Mouse (Mus musculus) MEL (cell line): ENCODE data around the gene Tex19.2. TPM values are rescaled to one million over a fixed set of nuclear protein-coding genes. Genes with fewer than 3 reads are reported as not detected.

Experiments
- DNase-seq: peaks from one replicate; pipeline ENCODE4 v3.0.0; 2011; ENCODE audit warnings: low read depth, low spot score
- H3K27ac ChIP-seq: 2 replicates; pipeline ENCODE4 v1.5.1; 2012; ENCODE audit warnings: low read depth, mild to moderate bottlenecking, control low read depth, low read length, moderate library complexity; ENCODE audit not compliant: control insufficient read depth
- H3K27me3 ChIP-seq, 2 experiments: fragments of 150-350 bp in 1 of 2; sonication (generic) in 1 of 2; 2 replicates each; pipeline ENCODE4 v1.6.1; 2012; ENCODE audit warnings: low read length in 2 of 2, mild to moderate bottlenecking in 2 of 2, improper control_type of control experiment in 1 of 2, moderate library complexity in 1 of 2; ENCODE audit not compliant: insufficient read depth in 2 of 2, control insufficient read depth in 1 of 2
- H3K36me3 ChIP-seq, 2 experiments: 2 replicates each; pipeline ENCODE4 v1.6.1; 2012 to 2014; ENCODE audit warnings: low read length in 2 of 2, improper control_type of control experiment in 1 of 2, inconsistent platforms in 1 of 2, mild to moderate bottlenecking in 1 of 2; ENCODE audit not compliant: insufficient read depth in 2 of 2, control insufficient read depth in 1 of 2
- H3K4me1 ChIP-seq, 2 experiments: fragments of 150-350 bp in 1 of 2; sonication (generic) in 1 of 2; 2 replicates each; pipeline ENCODE4 v1.6.1; 2012; ENCODE audit warnings: low read length in 2 of 2, improper control_type of control experiment in 1 of 2, mild to moderate bottlenecking in 1 of 2; ENCODE audit not compliant: insufficient read depth in 2 of 2, control insufficient read depth in 1 of 2
- H3K4me3 ChIP-seq, 2 experiments: fragments of 150-350 bp in 1 of 2; sonication (generic) in 1 of 2; 2 replicates each; pipeline ENCODE4 v1.5.1; 2012; ENCODE audit warnings: low read depth in 2 of 2, low read length in 2 of 2, mild to moderate bottlenecking in 2 of 2, moderate library complexity in 2 of 2, control low read depth in 1 of 2, improper control_type of control experiment in 1 of 2; ENCODE audit not compliant: control insufficient read depth in 1 of 2, insufficient read depth in 1 of 2
- H3K79me2 ChIP-seq: 2 replicates; pipeline ENCODE4 v1.6.1; 2012; ENCODE audit warnings: mild to moderate bottlenecking, low read length, moderate library complexity; ENCODE audit not compliant: control insufficient read depth, poor library complexity, insufficient read depth
- H3K9ac ChIP-seq: 2 replicates; pipeline ENCODE4 v1.6.1; 2012; ENCODE audit warnings: low read depth, mild to moderate bottlenecking, control low read depth, low read length, moderate library complexity; ENCODE audit not compliant: control insufficient read depth, poor library complexity, severe bottlenecking
- H3K9me3 ChIP-seq: fragments of 150-350 bp; sonication (generic); replicated peaks from 2 replicates; pipeline ENCODE4 v1.6.1; 2012; ENCODE audit warnings: mild to moderate bottlenecking, low read length, improper control_type of control experiment, moderate library complexity; ENCODE audit not compliant: insufficient read depth
- E2F4 ChIP-seq: IDR thresholded peaks from 2 replicates; pipeline ENCODE4 v1.6.1; 2011; ENCODE audit warnings: low read depth, low read length, improper control_type of control experiment, borderline replicate concordance
- ELF1 ChIP-seq: IDR thresholded peaks from 2 replicates; pipeline ENCODE4 v1.6.1; 2014; ENCODE audit warnings: low read depth, mild to moderate bottlenecking, inconsistent platforms, low read length, improper control_type of control experiment, moderate library complexity
- EP300 ChIP-seq, 2 experiments: IDR thresholded peaks; 2 replicates each; pipeline ENCODE4 v1.6.1; 2011; ENCODE audit warnings: improper control_type of control experiment in 2 of 2, low read length in 2 of 2, low read depth in 1 of 2, mild to moderate bottlenecking in 1 of 2
- ETS1 ChIP-seq: IDR thresholded peaks from 2 replicates; pipeline ENCODE4 v1.6.1; 2012; ENCODE audit warnings: low read depth, mild to moderate bottlenecking, inconsistent platforms, low read length, improper control_type of control experiment, moderate library complexity
- GATA1 ChIP-seq: IDR thresholded peaks from 2 replicates; pipeline ENCODE4 v1.6.1; 2011; ENCODE audit warnings: low read depth, low read length, improper control_type of control experiment
- HCFC1 ChIP-seq: IDR thresholded peaks from 2 replicates; pipeline ENCODE4 v1.6.1; 2012; ENCODE audit warnings: low read depth, mild to moderate bottlenecking, inconsistent platforms, low read length, improper control_type of control experiment, moderate library complexity
- MAFK ChIP-seq: IDR thresholded peaks from 2 replicates; pipeline ENCODE4 v1.6.1; 2011; ENCODE audit warnings: low read depth, mild to moderate bottlenecking, low read length, improper control_type of control experiment, borderline replicate concordance
- MAX ChIP-seq: IDR thresholded peaks from 2 replicates; pipeline ENCODE4 v1.6.1; 2011; ENCODE audit warnings: low read length, improper control_type of control experiment
- MAZ ChIP-seq: IDR thresholded peaks from 2 replicates; pipeline ENCODE4 v1.6.1; 2012; ENCODE audit warnings: low read depth, mild to moderate bottlenecking, inconsistent platforms, low read length, improper control_type of control experiment
- MEF2A ChIP-seq: IDR thresholded peaks from 2 replicates; pipeline ENCODE4 v1.6.1; 2014; ENCODE audit warnings: low read depth, mild to moderate bottlenecking, inconsistent platforms, low read length, improper control_type of control experiment; ENCODE audit not compliant: poor library complexity, insufficient replicate concordance, severe bottlenecking; ENCODE audit errors: extremely low read depth
- MXI1 ChIP-seq: IDR thresholded peaks from 2 replicates; pipeline ENCODE4 v1.6.1; 2011; ENCODE audit warnings: mild to moderate bottlenecking, low read depth, low read length, improper control_type of control experiment
- MYB ChIP-seq: IDR thresholded peaks from 2 replicates; pipeline ENCODE4 v1.6.1; 2011; ENCODE audit warnings: mild to moderate bottlenecking, low read depth, low read length, improper control_type of control experiment
- MYC ChIP-seq: IDR thresholded peaks from 2 replicates; pipeline ENCODE4 v1.6.1; 2011; ENCODE audit warnings: low read depth, mild to moderate bottlenecking, low read length, improper control_type of control experiment, moderate library complexity
- NELFE ChIP-seq: IDR thresholded peaks from 2 replicates; pipeline ENCODE4 v1.6.1; 2011; ENCODE audit warnings: low read depth, low read length, improper control_type of control experiment
- NRF1 ChIP-seq: IDR thresholded peaks from 2 replicates; pipeline ENCODE4 v1.6.1; 2014; ENCODE audit warnings: low read depth, mild to moderate bottlenecking, inconsistent platforms, low read length, improper control_type of control experiment, moderate library complexity; ENCODE audit not compliant: poor library complexity, insufficient read depth, severe bottlenecking
- POLR2AphosphoS2 ChIP-seq: IDR thresholded peaks from 2 replicates; pipeline ENCODE4 v1.6.1; 2011; ENCODE audit warnings: low read length, improper control_type of control experiment
- RCOR1 ChIP-seq: IDR thresholded peaks from 2 replicates; pipeline ENCODE4 v1.6.1; 2012; ENCODE audit warnings: low read depth, mild to moderate bottlenecking, inconsistent platforms, low read length, improper control_type of control experiment
- SIN3A ChIP-seq: IDR thresholded peaks from 2 replicates; pipeline ENCODE4 v1.6.1; 2012; ENCODE audit warnings: low read length, improper control_type of control experiment, inconsistent platforms
- TAL1 ChIP-seq: IDR thresholded peaks from 2 replicates; pipeline ENCODE4 v1.6.1; 2012; ENCODE audit warnings: mild to moderate bottlenecking, inconsistent platforms, low read length, moderate library complexity, mixed read lengths
- TCF12 ChIP-seq: IDR thresholded peaks from 2 replicates; pipeline ENCODE4 v1.6.1; 2014; ENCODE audit warnings: low read depth, mild to moderate bottlenecking, inconsistent platforms, low read length, improper control_type of control experiment, moderate library complexity
- UBTF ChIP-seq: IDR thresholded peaks from 2 replicates; pipeline ENCODE4 v1.6.1; 2012; ENCODE audit warnings: low read depth, mild to moderate bottlenecking, inconsistent platforms, low read length, improper control_type of control experiment, moderate library complexity, borderline replicate concordance; ENCODE audit not compliant: insufficient read depth
- ZMIZ1 ChIP-seq: IDR thresholded peaks from 2 replicates; pipeline ENCODE4 v1.6.1; 2012; ENCODE audit warnings: low read depth, mild to moderate bottlenecking, inconsistent platforms, low read length, improper control_type of control experiment, moderate library complexity
- polyA plus RNA-seq, 2 experiments: library from polyadenylated mRNA; stranded (reverse) in 1 of 2; unstranded in 1 of 2; fragments of >175 nt in 1 of 2; fragments of >200 nt in 1 of 2; gene quantifications; 2 replicates each; pipeline versions ENCODE4 v1.2.1 to v1.2.4; 2012; ENCODE audit warnings: low replicate concordance in 2 of 2, low read depth in 1 of 2; ENCODE audit not compliant: insufficient read length in 2 of 2, insufficient read depth in 1 of 2, missing spikeins in 1 of 2
- total RNA-seq: library from RNA; depleted of rRNA; stranded (reverse); fragments of 300-350 nt; gene quantifications from 2 replicates; pipeline ENCODE4 v1.2.3, GENCODE M21; 2012

Tex19.2 gene
- total and polyA plus RNA-seq, 3 experiments, result 34.5 to 45.7 TPM; not detected in 1

GRCm38 (mm10) chr11:121101124-121101805 lies 17.2 kb downstream of the Tex19.2 start:
- peak; percentile 56 for DNase-seq
- Histone ChIP-seq H3K9ac (no peak overlapping the region), H3K27ac (no peak overlapping the region), H3K27me3 (peaks cover 0 to 3% of the 10 kb centered on the region in 2 experiments; a peak in 2 of 4 replicates), H3K4me3 (no peak overlapping the region), H3K9me3 (no peaks in the 10 kb centered on the region), H3K4me1 (peaks cover 7 to 25% of the 10 kb centered on the region in 2 experiments), H3K36me3 (peaks cover 0 to 17% of the 10 kb centered on the region in 2 experiments; a peak in 2 of 4 replicates), H3K79me2 (no peaks in the 10 kb centered on the region)
- no peak for TF ChIP-seq NELFE
- peak; percentile 41; the same call in 1 of the 2 replicates for TF ChIP-seq MAX
- TF ChIP-seq POLR2AphosphoS2, result no peak
- TF ChIP-seq ZMIZ1, result no peak
- peak; percentile 65 for TF ChIP-seq MYB
- peak; percentile 30; the same call in 1 of the 2 replicates for TF ChIP-seq TAL1
- TF ChIP-seq MYC, result 0 out of 2 replicates have a peak, but pooled peaks have one; percentile 47
- TF ChIP-seq GATA1, result peak; percentile 86
- peak; percentile 76 to 82; a peak in 3 of 4 replicates for TF ChIP-seq EP300 (IDR thresholded peaks at IDR 0.05; ENCODE audit: low read depth in 1 of 2, low read length in 2 of 2)
- 0 out of 2 replicates have a peak, but pooled peaks have one; percentile 10 for TF ChIP-seq MAZ
- TF ChIP-seq MEF2A, result no peak
- peak; percentile 43; the same call in 1 of the 2 replicates for TF ChIP-seq MXI1
- peak; percentile 27; the same call in 1 of the 2 replicates for TF ChIP-seq MAFK
- TF ChIP-seq SIN3A, result no peak
- peak; percentile 98 for TF ChIP-seq RCOR1
- 0 out of 2 replicates have a peak, but pooled peaks have one; percentile 44 for TF ChIP-seq ETS1
- no peak for TF ChIP-seq HCFC1
- TF ChIP-seq UBTF, result no peak
- peak; percentile 81 for TF ChIP-seq TCF12

GRCm38 (mm10) chr11:121100692-121101091 lies 17.8 kb downstream of the Tex19.2 start:
- Histone ChIP-seq H3K9ac (0 out of 2 replicates have a peak overlapping the region, but pooled peaks have one; percentile 1), H3K9me3 (no peaks in the 10 kb centered on the region), H3K4me1 (peaks cover 7 to 25% of the 10 kb centered on the region in 2 experiments), H3K4me3 (no peak overlapping the region), H3K79me2 (no peaks in the 10 kb centered on the region), H3K36me3 (peaks cover 0 to 17% of the 10 kb centered on the region in 2 experiments; a peak in 2 of 4 replicates), H3K27ac (no peak overlapping the region), H3K27me3 (peaks cover 0 to 3% of the 10 kb centered on the region in 2 experiments; a peak in 2 of 4 replicates)
- no peak for DNase-seq
- TF ChIP-seq HCFC1 (no peak), MEF2A (no peak), MYC (no peak), NRF1 (no peak), E2F4 (no peak), MAZ (no peak; the same call in 1 of the 2 replicates), ELF1 (no peak), MAX (no peak)
